Mouse (Mus musculus) stomach, postnatal 0 days (tissue): ENCODE results near the gene Fgfr2. TPM values are rescaled to one million over a fixed set of nuclear protein-coding genes. Genes with fewer than 3 reads are reported as not detected.

Experiments used
- ATAC-seq: fragments of 200-750 bp; cut with Nextera tagmentation; 2 replicates; pipeline ENCODE4 v1.8.0; 2017; ENCODE audit not compliant: low FRiP score, low TSS enrichment
- DNase-seq: peaks from one replicate; pipeline ENCODE4 v3.0.0-alpha.2; 2016; ENCODE audit warnings: low spot score
- H3K27ac ChIP-seq: fragments of 300-500 bp; sonication (generic); replicated peaks from 2 replicates; pipeline ENCODE4 v1.5.1; 2014; ENCODE audit warnings: mild to moderate bottlenecking, control low read depth
- H3K27me3 ChIP-seq: fragments of 300-500 bp; sonication (generic); 2 replicates; pipeline ENCODE4 v1.6.1; 2014; ENCODE audit warnings: low read length; ENCODE audit not compliant: control insufficient read depth, insufficient read depth
- H3K36me3 ChIP-seq: fragments of 300-500 bp; sonication (generic); 2 replicates; pipeline ENCODE4 v1.6.1; 2014; ENCODE audit warnings: low read length, mixed read lengths; ENCODE audit not compliant: control insufficient read depth, insufficient read depth
- H3K4me1 ChIP-seq: fragments of 300-500 bp; sonication (generic); replicated peaks from 2 replicates; pipeline ENCODE4 v1.6.1; 2014; ENCODE audit warnings: antibody characterized with exemption; ENCODE audit not compliant: control insufficient read depth, insufficient read depth
- H3K4me2 ChIP-seq: fragments of 300-500 bp; sonication (generic); replicated peaks from 2 replicates; pipeline ENCODE4 v1.6.1; 2014; ENCODE audit warnings: low read depth, mild to moderate bottlenecking, control low read depth, moderate library complexity
- H3K4me3 ChIP-seq: fragments of 300-500 bp; sonication (generic); 2 replicates; pipeline ENCODE4 v1.5.1; 2014; ENCODE audit warnings: low read depth, low read length, control low read depth
- H3K9ac ChIP-seq: fragments of 300-500 bp; sonication (generic); 2 replicates; pipeline ENCODE4 v1.6.1; 2014; ENCODE audit warnings: mild to moderate bottlenecking, low read length, control low read depth, mixed read lengths
- H3K9me3 ChIP-seq: fragments of 300-500 bp; sonication (generic); 2 replicates; pipeline ENCODE4 v1.6.1; 2016; ENCODE audit warnings: low read length; ENCODE audit not compliant: control insufficient read depth
- CTCF ChIP-seq: IDR thresholded peaks from 2 replicates; pipeline ENCODE4 v1.5.1; 2016; ENCODE audit warnings: antibody characterized with exemption, low read depth, mild to moderate bottlenecking, moderate library complexity
- EP300 ChIP-seq: optimal IDR thresholded peaks from 2 replicates; pipeline ENCODE3; 2016; ENCODE audit warnings: antibody characterized with exemption
- WGBS: fragments of 180-500 bp; shearing (Covaris S2); extraction: QIAGEN DNeasy Blood & Tissue Kit; methylation state at CpG from one replicate; pipeline ENCODE4 v1.1.7; 2014; 5-methylcytosine and 5-hydroxymethylcytosine counted together
- polyA plus RNA-seq: library from polyadenylated mRNA; unstranded; fragments of >200 nt; fragmentation: Nextera tagmentation; extraction: Ambion mirVana; gene quantifications from 2 replicates; pipeline ENCODE4 v1.2.1, GENCODE M21; 2015

The Fgfr2 gene
- polyA plus RNA-seq, 1 experiment from 2014 or later, result 60.8 TPM

GRCm38 (mm10) chr7:132866316-132866715 is 256.8 kb downstream of the Fgfr2 start:
- WGBS, result 91% methylated on average over 9 of the region's 9 CpGs

GRCm38 (mm10) chr7:132859042-132859958 is 263.9 kb downstream of the Fgfr2 start, which contains the start of gene Abraxas2:
Gene Abraxas2, plus strand, starts transcription at chr7:132859225.
- Histone ChIP-seq H3K36me3 (no peaks in the 10 kb centered on the region), H3K9me3 (no peaks in the 10 kb centered on the region), H3K27ac (peak within 1 kb of the TSS; percentile 86), H3K4me1 (no peaks in the 10 kb centered on the region), H3K9ac (peak within 1 kb of the TSS; percentile 92), H3K4me3 (peak within 1 kb of the TSS; percentile 92), H3K27me3 (no peaks in the 10 kb centered on the region), H3K4me2 (peak within 1 kb of the TSS; percentile 82)
- under 1% methylated on average over 53 of the region's 53 CpGs for WGBS
- TF ChIP-seq EP300 (no peak), CTCF (no peak)
- DNase-seq, result peak; percentile 95
- ATAC-seq, result peak; percentile 97

More at GRCm38 (mm10) chr7:132866316-132866715, 256.8 kb downstream of the Fgfr2 start:
- H3K4me2 ChIP-seq, result no peak overlapping the region
- no peak for TF ChIP-seq EP300
- no peak for TF ChIP-seq CTCF
- H3K27ac ChIP-seq, result no peak overlapping the region
- H3K4me1 ChIP-seq, result no peaks in the 10 kb centered on the region
- H3K36me3 ChIP-seq, result peaks cover 18% of the 10 kb centered on the region
- no peaks in the 10 kb centered on the region for H3K9me3 ChIP-seq
- H3K9ac ChIP-seq, result no peak overlapping the region
- ATAC-seq (no peak), DNase-seq (no peak)
- no peaks in the 10 kb centered on the region for H3K27me3 ChIP-seq
- H3K4me3 ChIP-seq, result no peak overlapping the region

- H3K4me1 ChIP-seq, result no peaks in the 10 kb centered on the region
- DNase-seq (no peak), ATAC-seq (no peak)
- no peak for TF ChIP-seq EP300
- TF ChIP-seq CTCF, result peak; percentile 46
- WGBS, result 70% methylated on average over 5 of the region's 5 CpGs
- H3K9ac ChIP-seq, result no peak overlapping the region
- no peaks in the 10 kb centered on the region for H3K9me3 ChIP-seq
- H3K27ac ChIP-seq, result no peak overlapping the region
- no peak overlapping the region for H3K4me3 ChIP-seq
- H3K4me2 ChIP-seq, result no peak overlapping the region
- no peaks in the 10 kb centered on the region for H3K36me3 ChIP-seq
- H3K27me3 ChIP-seq, result no peaks in the 10 kb centered on the region
Observed at GRCm38 (mm10) chr7:132858043-132858608, 265.0 kb downstream of the Fgfr2 start.

GRCm38 (mm10) chr7:132856083-132856482 is 267.1 kb downstream of the Fgfr2 start:
- Histone ChIP-seq H3K4me3 (no peak overlapping the region), H3K27me3 (no peaks in the 10 kb centered on the region), H3K9me3 (no peaks in the 10 kb centered on the region), H3K4me2 (no peak overlapping the region), H3K36me3 (no peaks in the 10 kb centered on the region), H3K27ac (no peak overlapping the region), H3K9ac (no peak overlapping the region), H3K4me1 (no peaks in the 10 kb centered on the region; the same call in 1 of the 2 replicates)
- WGBS, result 73% methylated on average over 1 of the region's 1 CpGs
- ATAC-seq (no peak), DNase-seq (no peak)
- TF ChIP-seq CTCF, result no peak
- no peak for TF ChIP-seq EP300

DNA sequence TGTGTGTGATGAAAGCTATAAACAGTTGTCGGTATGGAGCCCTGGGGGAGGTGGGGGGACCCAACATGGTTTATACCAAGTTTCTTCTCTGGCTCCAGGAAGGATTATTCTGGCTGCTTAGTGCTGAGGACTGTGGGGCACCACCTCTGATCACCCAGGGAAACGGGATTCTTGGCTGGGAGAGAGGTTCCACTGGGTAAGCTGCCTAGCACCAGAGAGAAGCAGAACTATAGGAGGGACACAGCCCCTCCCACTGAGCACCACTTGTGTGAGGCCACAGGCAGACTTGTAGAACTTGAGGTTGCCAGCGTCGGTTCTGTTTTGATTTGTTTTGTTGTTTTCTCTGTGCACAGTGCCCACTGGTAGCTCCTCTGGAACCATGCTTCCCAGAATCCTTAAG is 269.2 kb downstream of the Fgfr2 start:
- no peak for DNase-seq
- TF ChIP-seq CTCF, result no peak
- Histone ChIP-seq H3K4me2 (no peak overlapping the region), H3K4me1 (no peaks in the 10 kb centered on the region; the same call in 1 of the 2 replicates), H3K9me3 (no peaks in the 10 kb centered on the region), H3K36me3 (0 out of 2 replicates have a peak, but pooled peaks cover 4% of the 10 kb centered on the region), H3K27ac (0 out of 2 replicates have a peak overlapping the region, but pooled peaks have one; percentile 24), H3K9ac (no peak overlapping the region), H3K27me3 (no peaks in the 10 kb centered on the region), H3K4me3 (no peak overlapping the region)
- WGBS, result 43% methylated on average over 4 of the region's 4 CpGs
- no peak for ATAC-seq
